Mouse (Mus musculus): Measurements from ENCODE around the gene Pknox1.

- TF ChIP-seq CTCF (IDR thresholded peaks at IDR 0.05; ENCODE audit: low read depth, low read length) (no peak), GATA1 (IDR thresholded peaks at IDR 0.05; ENCODE audit: borderline replicate concordance, low read length) (no peak), POLR2AphosphoS5 (IDR thresholded peaks at IDR 0.05; ENCODE audit: insufficient replicate concordance, low read depth, low read length) (no peak)
Measured at GRCm38 (mm10) chr17:31546444-31547196, 17.9 kb upstream of the Pknox1 start.

All from G1E (cell line).